Mouse (Mus musculus) kidney, embryonic 16.5 days (tissue): ENCODE measurements at regions not wholly inside any gene's neighbourhood (a gene's known extent, or its start where the extent isn't known, plus 50 kb on each side); places are given as distances from the start of the nearest gene placed in this dataset.

ENCODE experiments used
- ATAC-seq: fragments of 200-750 bp; cut with Nextera tagmentation; 2 replicates; pipeline ENCODE4 v1.8.0; 2017; ENCODE audit warnings: moderate TSS enrichment; ENCODE audit not compliant: low FRiP score, low TSS enrichment
- H3K27ac ChIP-seq: fragments of 300-500 bp; sonication (generic); 2 replicates; pipeline ENCODE4 v1.5.1; 2014; ENCODE audit warnings: low read length
- H3K27me3 ChIP-seq: fragments of 300-500 bp; sonication (generic); 2 replicates; pipeline ENCODE4 v1.6.1; 2014; ENCODE audit warnings: low read length, control low read depth, mixed read lengths; ENCODE audit not compliant: insufficient read depth
- H3K36me3 ChIP-seq: fragments of 300-500 bp; sonication (generic); 2 replicates; pipeline ENCODE4 v1.6.1; 2014; ENCODE audit warnings: low read length, control low read depth, mixed read lengths; ENCODE audit not compliant: insufficient read depth
- H3K4me1 ChIP-seq: fragments of 300-500 bp; sonication (generic); 2 replicates; pipeline ENCODE4 v1.6.1; 2014; ENCODE audit warnings: low read length, control low read depth, mixed read lengths; ENCODE audit not compliant: insufficient read depth
- H3K4me2 ChIP-seq: fragments of 300-500 bp; sonication (generic); replicated peaks from 2 replicates; pipeline ENCODE4 v1.6.1; 2014; ENCODE audit warnings: low read depth, low read length
- H3K4me3 ChIP-seq: fragments of 300-500 bp; sonication (generic); 2 replicates; pipeline ENCODE4 v1.5.1; 2014; ENCODE audit warnings: mild to moderate bottlenecking, low read length
- H3K9ac ChIP-seq: fragments of 300-500 bp; sonication (generic); replicated peaks from 2 replicates; pipeline ENCODE4 v1.6.1; 2014; ENCODE audit warnings: low read length
- H3K9me3 ChIP-seq: fragments of 300-500 bp; sonication (generic); 2 replicates; pipeline ENCODE4 v1.6.1; 2016; ENCODE audit warnings: low read length, control low read depth
- WGBS: fragments of 180-500 bp; shearing (Covaris S2); extraction: QIAGEN DNeasy Blood & Tissue Kit; methylation state at CpG from one replicate; pipeline ENCODE4 v1.1.7; 2014; 5-methylcytosine and 5-hydroxymethylcytosine counted together

DNA sequence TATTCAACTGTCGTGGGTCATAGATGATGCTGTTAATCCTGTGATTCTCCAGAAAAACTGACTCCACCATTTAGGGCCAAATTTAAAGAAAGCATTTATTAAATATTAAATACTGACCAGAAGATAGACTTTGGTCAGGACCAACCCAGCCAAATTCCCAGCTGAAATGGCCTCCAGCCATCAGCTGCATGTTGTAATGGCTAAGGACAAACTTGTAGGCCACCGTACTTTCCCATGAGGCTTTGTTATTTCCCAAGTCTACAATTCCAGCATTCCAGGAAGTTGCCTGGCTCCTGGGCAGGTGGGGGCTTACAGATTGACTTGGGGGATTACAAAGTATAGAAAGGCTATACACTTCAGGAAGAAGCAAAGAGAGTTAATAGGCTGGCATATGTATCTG lies 272.5 kb upstream of the Fn1 start:
- no peak for ATAC-seq
- Histone ChIP-seq H3K27ac (no peak overlapping the region), H3K4me3 (no peak overlapping the region), H3K9ac (no peak overlapping the region), H3K4me1 (no peaks in the 10 kb centered on the region), H3K9me3 (no peaks in the 10 kb centered on the region), H3K4me2 (no peak overlapping the region), H3K27me3 (no peaks in the 10 kb centered on the region), H3K36me3 (no peaks in the 10 kb centered on the region)
- WGBS: 91% methylated on average over 2 of the region's 2 CpGs

DNA sequence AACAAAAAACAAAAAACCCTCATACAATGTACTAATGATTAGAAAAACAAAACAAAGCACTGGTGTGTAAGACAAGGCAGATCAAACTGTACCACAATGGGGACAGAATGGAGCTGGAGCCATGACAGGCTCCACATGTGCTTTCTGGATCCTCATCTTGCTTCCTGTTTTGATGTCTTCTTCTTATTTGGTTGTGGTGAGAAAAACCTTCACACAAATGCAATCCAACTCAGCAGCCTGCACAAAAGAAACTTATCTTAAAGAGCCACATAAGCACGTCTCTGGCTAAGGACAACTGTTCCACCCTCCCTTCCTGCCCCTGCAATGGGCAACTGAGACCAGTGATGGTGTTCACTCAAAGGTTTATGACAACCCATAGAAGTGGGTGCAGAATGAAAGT lies 271.9 kb upstream of the Fn1 start:
- no peaks in the 10 kb centered on the region for H3K27me3 ChIP-seq
- H3K9ac ChIP-seq: no peak overlapping the region
- no peak overlapping the region for H3K27ac ChIP-seq
- no peaks in the 10 kb centered on the region for H3K4me1 ChIP-seq
- no peaks in the 10 kb centered on the region for H3K9me3 ChIP-seq
- ATAC-seq: no peak
- 92% methylated on average over 1 of the region's 1 CpGs for WGBS
- no peaks in the 10 kb centered on the region for H3K36me3 ChIP-seq
- no peak overlapping the region for H3K4me3 ChIP-seq
- H3K4me2 ChIP-seq: no peak overlapping the region

DNA sequence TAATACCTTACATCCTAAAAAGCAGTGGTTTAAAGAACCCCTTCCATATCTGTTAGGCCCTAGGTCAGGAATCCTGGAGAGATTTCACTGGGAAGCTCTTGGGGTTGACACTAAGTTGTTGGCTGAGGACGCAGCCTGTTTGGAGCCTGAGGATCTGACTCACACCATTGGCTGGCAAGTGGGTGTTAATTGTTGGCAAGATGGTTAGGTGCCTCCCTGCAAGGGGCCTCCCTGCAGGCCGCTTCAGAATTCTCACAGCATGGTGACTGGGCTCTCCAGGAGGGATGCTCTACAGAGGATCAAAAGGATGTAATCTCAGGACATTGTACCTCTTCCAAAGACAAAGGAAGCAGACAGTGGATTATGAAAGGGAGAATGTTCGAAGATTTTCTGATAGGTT lies 270.7 kb upstream of the Fn1 start:
- no peak overlapping the region for H3K27ac ChIP-seq
- H3K4me3 ChIP-seq: no peak overlapping the region
- no peak overlapping the region for H3K9ac ChIP-seq
- WGBS: 65% methylated on average over 3 of the region's 3 CpGs
- H3K27me3 ChIP-seq: no peaks in the 10 kb centered on the region
- no peak for ATAC-seq
- H3K4me1 ChIP-seq: no peaks in the 10 kb centered on the region
- H3K36me3 ChIP-seq: no peaks in the 10 kb centered on the region
- H3K4me2 ChIP-seq: no peak overlapping the region
- no peaks in the 10 kb centered on the region for H3K9me3 ChIP-seq

DNA sequence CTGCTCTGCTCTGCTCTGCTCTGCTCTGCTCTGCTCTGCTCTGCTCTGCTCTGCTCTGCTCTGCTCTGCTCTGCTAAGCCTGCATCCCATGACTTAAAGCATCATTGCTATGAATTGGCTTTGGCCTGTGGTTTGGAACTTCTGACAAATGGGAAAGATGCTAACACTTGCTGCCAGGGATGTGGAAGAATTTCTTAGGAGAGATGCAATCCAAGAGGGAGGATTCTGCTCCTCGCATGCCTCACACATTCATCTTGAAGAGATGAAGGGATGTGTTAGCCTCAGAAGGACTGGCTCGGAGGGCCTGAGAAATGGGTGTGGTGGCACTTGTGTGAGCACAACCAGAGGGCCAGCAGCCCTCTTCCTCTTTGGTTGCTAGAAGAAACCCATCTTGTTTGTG lies 268.5 kb upstream of the Fn1 start:
- ATAC-seq: no peak
- H3K4me3 ChIP-seq: no peak overlapping the region
- no peaks in the 10 kb centered on the region for H3K36me3 ChIP-seq
- WGBS: 89% methylated on average over 2 of the region's 2 CpGs
- no peak overlapping the region for H3K9ac ChIP-seq
- no peaks in the 10 kb centered on the region for H3K9me3 ChIP-seq
- H3K27me3 ChIP-seq: no peaks in the 10 kb centered on the region
- H3K4me2 ChIP-seq: no peak overlapping the region
- H3K4me1 ChIP-seq: no peaks in the 10 kb centered on the region
- H3K27ac ChIP-seq: no peak overlapping the region

DNA sequence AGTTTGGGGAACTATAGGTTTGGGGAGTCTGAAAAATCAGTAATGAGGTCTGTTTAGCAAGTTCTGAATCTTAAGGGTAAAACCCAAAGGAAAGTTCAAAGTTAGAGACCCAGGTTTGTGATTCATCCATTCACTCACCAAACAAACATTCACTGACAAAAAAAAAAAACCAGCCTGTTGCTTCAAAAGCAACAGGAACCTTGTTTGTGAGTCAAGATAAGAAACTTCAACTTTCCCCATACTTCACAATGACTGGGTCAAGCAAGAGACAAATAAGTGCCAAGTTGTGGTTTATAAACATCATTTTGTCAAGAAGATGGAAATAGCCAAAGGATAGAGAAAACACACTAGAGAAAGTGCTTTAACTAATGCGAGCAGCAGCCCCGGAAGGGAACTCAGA lies 266.9 kb upstream of the Fn1 start:
- Histone ChIP-seq H3K4me3 (no peak overlapping the region), H3K27me3 (no peaks in the 10 kb centered on the region), H3K36me3 (no peaks in the 10 kb centered on the region), H3K4me1 (no peaks in the 10 kb centered on the region), H3K27ac (no peak overlapping the region), H3K9ac (no peak overlapping the region), H3K9me3 (no peaks in the 10 kb centered on the region), H3K4me2 (no peak overlapping the region)
- 90% methylated on average over 2 of the region's 2 CpGs for WGBS
- no peak for ATAC-seq

DNA sequence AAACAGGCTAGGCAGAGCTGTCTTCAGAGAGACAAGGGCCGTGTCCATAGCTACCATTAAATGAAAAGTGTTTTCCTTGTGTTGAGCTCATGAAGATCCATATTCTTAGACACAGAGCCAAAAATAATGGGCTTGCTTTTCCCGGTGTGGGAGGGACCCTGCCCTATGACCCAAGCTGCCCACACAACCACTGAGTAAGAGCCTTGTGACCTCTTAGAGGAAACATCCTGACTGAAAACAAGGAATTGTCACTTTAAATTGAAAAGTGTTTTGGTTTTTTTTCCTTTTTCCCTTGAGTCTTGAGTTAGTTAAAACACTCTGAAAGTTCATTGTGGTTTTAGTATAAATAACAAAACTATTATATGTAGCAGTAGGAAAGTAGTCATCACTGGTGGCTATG lies 264.0 kb upstream of the Fn1 start:
- H3K27ac ChIP-seq: no peak overlapping the region
- H3K9ac ChIP-seq: no peak overlapping the region
- no peak overlapping the region for H3K4me2 ChIP-seq
- H3K4me3 ChIP-seq: no peak overlapping the region
- 0 out of 2 replicates have a peak, but pooled peaks cover 3% of the 10 kb centered on the region for H3K4me1 ChIP-seq
- H3K9me3 ChIP-seq: no peaks in the 10 kb centered on the region
- no peaks in the 10 kb centered on the region for H3K36me3 ChIP-seq
- H3K27me3 ChIP-seq: no peaks in the 10 kb centered on the region
- no peak for ATAC-seq
- WGBS: 34% methylated on average over 2 of the region's 2 CpGs

DNA sequence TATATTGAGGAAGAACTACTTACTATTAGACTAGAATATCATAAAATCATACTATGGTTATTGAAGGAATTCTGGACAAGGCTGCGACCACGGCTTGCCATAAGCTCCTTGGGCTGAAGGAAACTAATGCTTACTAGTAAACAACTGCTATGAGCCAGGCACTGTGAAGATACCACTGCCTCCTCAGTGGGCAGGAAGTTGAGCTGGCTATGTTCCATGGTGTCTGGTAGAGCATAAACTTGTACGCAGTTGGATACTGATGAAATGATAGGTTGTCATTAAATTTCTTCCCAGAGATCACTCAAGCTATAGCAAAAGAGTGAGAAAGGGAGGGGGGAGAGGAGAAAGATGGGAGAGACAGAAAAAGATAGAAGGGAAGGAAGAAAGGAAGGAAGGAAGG lies 261.4 kb upstream of the Fn1 start:
- H3K4me1 ChIP-seq: 0 out of 2 replicates have a peak, but pooled peaks cover 3% of the 10 kb centered on the region
- no peak overlapping the region for H3K4me2 ChIP-seq
- no peak overlapping the region for H3K4me3 ChIP-seq
- no peak overlapping the region for H3K27ac ChIP-seq
- H3K9ac ChIP-seq: no peak overlapping the region
- no peaks in the 10 kb centered on the region for H3K9me3 ChIP-seq
- no peaks in the 10 kb centered on the region for H3K36me3 ChIP-seq
- ATAC-seq: no peak
- 85% methylated on average over 3 of the region's 3 CpGs for WGBS
- no peaks in the 10 kb centered on the region for H3K27me3 ChIP-seq

DNA sequence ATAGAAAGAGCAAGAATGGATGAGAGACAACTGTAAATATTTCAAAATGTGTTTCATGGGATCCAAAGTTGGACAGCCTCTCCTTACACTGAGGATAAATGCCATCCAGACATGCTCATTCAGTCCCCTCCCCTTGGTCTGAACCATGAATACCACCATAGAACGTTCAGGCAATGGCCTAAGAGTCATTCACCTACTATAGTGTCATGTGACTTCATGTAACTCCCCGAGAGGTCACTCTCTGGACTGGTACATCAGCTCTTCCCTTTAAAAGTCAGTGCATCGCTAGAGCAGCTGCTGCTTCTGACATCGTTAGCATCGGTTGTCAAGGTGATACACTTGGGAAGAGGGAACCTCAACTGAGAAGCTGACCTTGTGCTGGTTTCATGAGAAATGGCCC lies 260.2 kb upstream of the Fn1 start:
- no peak for ATAC-seq
- Histone ChIP-seq H3K27me3 (no peaks in the 10 kb centered on the region), H3K36me3 (no peaks in the 10 kb centered on the region), H3K9me3 (no peaks in the 10 kb centered on the region), H3K4me2 (no peak overlapping the region), H3K4me1 (0 out of 2 replicates have a peak, but pooled peaks cover 3% of the 10 kb centered on the region), H3K27ac (no peak overlapping the region), H3K9ac (no peak overlapping the region), H3K4me3 (no peak overlapping the region)
- WGBS: 75% methylated on average over 5 of the region's 5 CpGs

DNA sequence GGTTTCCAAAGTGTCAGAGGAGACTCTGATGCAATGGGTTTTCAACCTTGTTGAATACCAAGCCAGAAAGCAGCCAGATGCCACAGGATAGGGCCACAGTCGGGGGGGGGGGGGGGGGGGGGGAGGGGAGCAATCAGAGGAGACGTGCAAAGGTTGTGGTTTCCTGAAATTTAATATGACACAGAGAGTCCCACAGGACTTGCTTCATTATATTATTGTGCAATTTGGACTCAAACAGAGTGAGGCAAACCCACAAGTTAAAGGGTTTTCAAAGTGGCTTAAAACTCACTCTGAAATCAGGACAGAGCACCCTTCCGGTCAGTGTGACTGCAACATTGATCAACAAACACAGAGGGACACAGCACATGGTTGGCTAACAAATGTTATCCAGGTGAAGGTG lies 259.4 kb upstream of the Fn1 start:
- no peaks in the 10 kb centered on the region for H3K27me3 ChIP-seq
- no peaks in the 10 kb centered on the region for H3K9me3 ChIP-seq
- H3K4me1 ChIP-seq: 0 out of 2 replicates have a peak, but pooled peaks cover 3% of the 10 kb centered on the region
- 36% methylated on average over 2 of the region's 3 CpGs for WGBS
- H3K4me2 ChIP-seq: no peak overlapping the region
- no peak overlapping the region for H3K4me3 ChIP-seq
- ATAC-seq: no peak
- H3K9ac ChIP-seq: no peak overlapping the region
- no peak overlapping the region for H3K27ac ChIP-seq
- H3K36me3 ChIP-seq: no peaks in the 10 kb centered on the region

DNA sequence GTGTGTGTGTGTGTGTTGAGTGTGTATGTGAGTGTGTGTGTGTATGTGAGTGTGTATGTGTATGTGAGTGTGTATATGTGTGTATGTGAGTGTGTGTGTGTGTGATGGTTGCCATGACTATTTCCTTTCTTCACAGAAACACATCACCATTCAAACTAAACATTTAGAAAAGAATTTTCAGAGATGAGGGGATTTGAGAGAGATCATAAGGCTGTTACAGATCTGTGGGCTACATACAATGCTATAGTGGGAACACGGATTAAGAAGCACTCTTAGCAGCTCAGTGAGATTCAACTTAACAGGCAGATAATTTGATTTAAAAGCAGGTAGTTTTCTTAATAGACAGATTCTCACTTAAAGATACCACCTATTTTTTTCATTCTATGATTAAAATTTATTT lies 257.1 kb upstream of the Fn1 start:
- 74% methylated on average over 1 of the region's 1 CpGs for WGBS
- no peak overlapping the region for H3K9ac ChIP-seq
- H3K4me2 ChIP-seq: no peak overlapping the region
- H3K9me3 ChIP-seq: peaks cover 3% of the 10 kb centered on the region; the same call in 1 of the 2 replicates
- H3K27ac ChIP-seq: no peak overlapping the region
- H3K4me3 ChIP-seq: no peak overlapping the region
- H3K36me3 ChIP-seq: no peaks in the 10 kb centered on the region
- no peaks in the 10 kb centered on the region for H3K27me3 ChIP-seq
- no peak for ATAC-seq
- 0 out of 2 replicates have a peak, but pooled peaks cover 3% of the 10 kb centered on the region for H3K4me1 ChIP-seq
